24 mouse cellular contexts compared by ENCODE assay signal in the genomic region with DNA sequence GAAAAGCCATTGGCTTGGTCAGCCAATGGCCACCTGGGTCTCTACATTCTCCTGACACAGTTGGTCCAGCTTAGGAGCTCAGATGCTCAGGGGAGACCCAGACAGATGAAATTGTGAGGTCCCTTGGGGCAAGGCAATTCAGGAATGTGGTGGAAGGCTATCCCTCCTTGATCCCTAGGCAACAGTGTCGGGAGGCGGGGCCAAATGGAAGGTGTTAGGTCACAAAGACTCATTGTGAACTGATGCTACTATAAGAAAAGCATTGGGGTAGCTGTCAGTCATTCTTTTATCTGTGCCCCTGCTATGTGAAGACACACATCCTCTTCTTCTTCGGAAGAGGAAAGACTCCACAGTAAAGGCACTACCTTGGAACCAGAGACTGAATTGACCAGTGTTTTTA. TPM values are rescaled to one million over a fixed set of nuclear protein-coding genes. Genes with fewer than 3 reads are reported as not detected.
"Had no signal": no experiment of that assay in that cellular context is flagged by ENCODE, and none has a peak within 500 bp of the region (broad histone marks: within the 10 kb centered on the region; RNA-seq: fewer than 3 reads in every experiment).

No protein-coding gene starts in this region.

- H3K4me3 ChIP-seq: liver, embryonic 12.5 days; midbrain, embryonic 10.5 days; midbrain, embryonic 12.5 days; myocyte; neural tube, embryonic 13.5 days; neural tube, embryonic 15.5 days had no signal

- H3K27ac ChIP-seq: liver, embryonic 12.5 days; liver, embryonic 14.5 days; midbrain, embryonic 10.5 days; midbrain, embryonic 12.5 days; neural tube, embryonic 13.5 days; neural tube, embryonic 15.5 days had no signal

- H3K4me1 ChIP-seq: liver, embryonic 12.5 days had no signal

- H3K27me3 ChIP-seq: liver, embryonic 12.5 days; midbrain, embryonic 12.5 days; neural tube, embryonic 13.5 days; neural tube, embryonic 15.5 days had no signal

- DNase-seq: lung, adult 18-20 months; lung, embryonic 14.5 days; lung, postnatal 10 days; lung, postnatal 4 days; midbrain, embryonic 14.5 days; retina, postnatal 1 day; spleen, adult 18-20 months had no signal

- H3K36me3 ChIP-seq: liver, embryonic 12.5 days; midbrain, embryonic 10.5 days; midbrain, embryonic 12.5 days; neural tube, embryonic 13.5 days; neural tube, embryonic 15.5 days had no signal

RNA-seq across cellular contexts. Expression of a gene that starts 3.6 kb away (rescaled TPM):
- total RNA-seq: liver, adult 2 months; megakaryocyte, adult 5-6 weeks; megakaryocyte-erythroid progenitor cell, adult 5-6 weeks had no signal
- polyA plus RNA-seq: liver, adult 2 months; liver, embryonic 12.5 days; liver, embryonic 14.5 days; liver, embryonic 16.5 days; lung, embryonic 14.5 days; lung, embryonic 16.5 days; midbrain, embryonic 10.5 days; midbrain, embryonic 12.5 days; midbrain, embryonic 14.5 days; midbrain, embryonic 16.5 days; myocyte; neural tube, embryonic 11.5 days; neural tube, embryonic 13.5 days; neural tube, embryonic 15.5 days; small intestine, adult 2 months; stomach, embryonic 14.5 days; stomach, embryonic 16.5 days had no signal
